22 mouse cellular contexts compared by ENCODE assay signal in the genomic region with DNA sequence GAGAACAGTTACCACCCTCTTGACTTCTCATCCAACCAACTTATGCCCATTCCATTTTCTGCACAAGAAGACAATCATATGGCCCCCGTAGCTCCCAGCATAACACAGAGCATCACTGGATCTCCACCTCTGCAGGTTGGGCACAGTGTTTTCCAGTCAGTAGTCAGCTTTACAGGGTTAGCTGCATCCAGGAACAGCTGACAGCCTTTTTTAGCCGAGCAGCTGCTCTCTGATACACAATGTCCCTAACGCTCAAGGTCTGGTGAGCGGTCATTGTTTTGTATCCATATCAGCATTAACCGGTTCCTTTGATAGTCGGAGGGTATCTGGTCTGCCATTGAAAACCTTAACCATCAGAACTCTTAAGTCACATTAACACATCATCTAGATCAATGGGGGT. TPM values are rescaled to one million over a fixed set of nuclear protein-coding genes. Genes with fewer than 3 reads are reported as not detected.
DNase-seq lines count a peak whose midpoint lies in the region; ATAC-seq and TF ChIP-seq lines count a peak whose summit lies in the region.
"Had no signal": no experiment of that assay in that cellular context is flagged by ENCODE, and none has a peak within 500 bp of the region (broad histone marks: within the 10 kb centered on the region; RNA-seq: fewer than 3 reads in every experiment).

No protein-coding gene starts in this region.

- WGBS in spleen, adult 2 months = 44% methylated on average over 6 of the region's 6 CpGs
- 69% methylated on average over 6 of the region's 6 CpGs for WGBS in liver, embryonic 16.5 days (ENCODE audit: insufficient replicate concordance)
- WGBS in hindbrain, embryonic 12.5 days = 81% methylated on average over 6 of the region's 6 CpGs

- no peak for ATAC-seq in liver, embryonic 16.5 days (ENCODE audit: low read depth)
- no peak for ATAC-seq in hindbrain, embryonic 12.5 days (ENCODE audit: low FRiP score)
- ATAC-seq: forebrain, embryonic 16.5 days; lung, postnatal 0 days had no signal

- no peaks in the 10 kb centered on the region for H3K27me3 ChIP-seq in spleen, adult 2 months (ENCODE audit: control insufficient read depth, insufficient read depth, low read length)
- H3K27me3 ChIP-seq in liver, embryonic 16.5 days (ENCODE audit: control insufficient read depth, insufficient read depth, low read depth, low read length) = no peaks in the 10 kb centered on the region
- H3K27me3 ChIP-seq in hindbrain, embryonic 12.5 days = no peaks in the 10 kb centered on the region
- H3K27me3 ChIP-seq: heart, embryonic 13.5 days; hindbrain, embryonic 13.5 days; midbrain, embryonic 12.5 days; stomach, embryonic 15.5 days had no signal

- peaks cover 13% of the 10 kb centered on the region for H3K4me1 ChIP-seq in spleen, adult 2 months (ENCODE audit: control insufficient read depth, insufficient read depth, insufficient read length)
- peaks cover 15% of the 10 kb centered on the region for H3K4me1 ChIP-seq in liver, embryonic 16.5 days (ENCODE audit: control insufficient read depth, low read depth, low read length)
- peaks cover 15% of the 10 kb centered on the region for H3K4me1 ChIP-seq in hindbrain, embryonic 12.5 days

- peak overlapping the region; percentile 66 for H3K4me2 ChIP-seq in liver, embryonic 16.5 days (ENCODE audit: low read depth, low read length)
- no peak overlapping the region for H3K4me2 ChIP-seq in hindbrain, embryonic 12.5 days (replicated peaks)
- H3K4me2 ChIP-seq: stomach, embryonic 15.5 days had no signal

- peak overlapping the region; percentile 0; the same call in 1 of the 2 replicates for H3K4me3 ChIP-seq in spleen, adult 2 months (ENCODE audit: extremely low read depth, insufficient read depth, insufficient read length)
- H3K4me3 ChIP-seq in liver, embryonic 16.5 days (ENCODE audit: low read depth, low read length) = peak overlapping the region; percentile 94
- no peak overlapping the region for H3K4me3 ChIP-seq in hindbrain, embryonic 12.5 days
- H3K4me3 ChIP-seq: hindbrain, embryonic 13.5 days; left cerebral cortex, adult 2 months; limb, embryonic 10.5 days; midbrain, embryonic 12.5 days; stomach, embryonic 15.5 days had no signal

- peak overlapping the region; percentile 100 for H3K27ac ChIP-seq in spleen, adult 2 months (ENCODE audit: insufficient read depth, low read length)
- peak overlapping the region; percentile 100 for H3K27ac ChIP-seq in liver, embryonic 16.5 days (ENCODE audit: low read length)
- no peak overlapping the region for H3K27ac ChIP-seq in hindbrain, embryonic 12.5 days
- H3K27ac ChIP-seq: hindbrain, embryonic 13.5 days; kidney, postnatal 0 days; left cerebral cortex, adult 2 months; limb, embryonic 10.5 days; stomach, embryonic 15.5 days had no signal

- no peaks in the 10 kb centered on the region for H3K9me3 ChIP-seq in liver, embryonic 16.5 days (replicated peaks; ENCODE audit: control insufficient read depth, low read length)
- no peaks in the 10 kb centered on the region for H3K9me3 ChIP-seq in hindbrain, embryonic 12.5 days (replicated peaks)
- H3K9me3 ChIP-seq: heart, embryonic 13.5 days; hindbrain, embryonic 13.5 days; limb, embryonic 10.5 days; midbrain, embryonic 12.5 days; stomach, embryonic 15.5 days had no signal

- TF ChIP-seq POLR2A in spleen, adult 2 months (IDR thresholded peaks at IDR 0.05; ENCODE audit: low read depth, low read length) = no peak

- H3K36me3 ChIP-seq in spleen, adult 2 months (ENCODE audit: control insufficient read depth, insufficient read depth, low read length) = no peaks in the 10 kb centered on the region
- no peaks in the 10 kb centered on the region for H3K36me3 ChIP-seq in liver, embryonic 16.5 days (ENCODE audit: control insufficient read depth, insufficient read depth)
- no peaks in the 10 kb centered on the region for H3K36me3 ChIP-seq in hindbrain, embryonic 12.5 days
- H3K36me3 ChIP-seq: heart, embryonic 13.5 days; hindbrain, embryonic 13.5 days; limb, embryonic 10.5 days; midbrain, embryonic 12.5 days; stomach, embryonic 15.5 days had no signal

- DNase-seq in spleen, adult 2 months (ENCODE audit: low read depth in 1 of 2, low spot score in 2 of 2) = no peak
- no peak for DNase-seq in spleen, postnatal 14 days (ENCODE audit: low spot score in 2 of 2)
- peak; percentile 19 for DNase-seq in ZHBTc4 (ENCODE audit: low read depth, low spot score)
- no peak for DNase-seq in urinary bladder, adult 2 months (ENCODE audit: low spot score)
- no peak for DNase-seq in natural killer cell, adult 2 months (ENCODE audit: low spot score in 2 of 2)
- DNase-seq: adrenal gland, postnatal 25 days; cerebellum, adult 9-10 months; gastrocnemius, postnatal 25 days; kidney, adult 2 months; retina, postnatal 1 day; right cerebral cortex, postnatal 25 days had no signal

- no peak for TF ChIP-seq CTCF in spleen, adult 2 months (IDR thresholded peaks at IDR 0.05; ENCODE audit: extremely low read depth, insufficient read depth, insufficient read length, insufficient replicate concordance)

- peak overlapping the region; percentile 100 for H3K9ac ChIP-seq in liver, embryonic 16.5 days (ENCODE audit: low read depth, low read length)
- H3K9ac ChIP-seq in hindbrain, embryonic 12.5 days = no peak overlapping the region
- H3K9ac ChIP-seq: heart, embryonic 13.5 days; hindbrain, embryonic 13.5 days; midbrain, embryonic 12.5 days; stomach, embryonic 15.5 days had no signal

RNA-seq across cellular contexts. Expression of a gene that starts 53.3 kb away (rescaled TPM):
- 56.8 and 83.9 TPM in 2 replicates for polyA plus RNA-seq in spleen, adult 2 months (2012; rRNA removed)
- 286 and 291 TPM in 2 replicates for polyA plus RNA-seq in liver, embryonic 16.5 days (2015; fragmentation: Nextera tagmentation; extraction: Ambion mirVana)
- 92.0 and 95.1 TPM in 2 replicates for polyA plus RNA-seq in hindbrain, embryonic 12.5 days (2016; fragmentation: Nextera tagmentation; extraction: Ambion mirVana)
- polyA plus RNA-seq in urinary bladder, adult 2 months (2012; rRNA removed) = 84.4 and 84.8 TPM in 2 replicates
